Mouse (Mus musculus): Measurements from ENCODE around the gene Casd1. TPM values are rescaled to one million over a fixed set of nuclear protein-coding genes. Genes with fewer than 3 reads are reported as not detected.

Gene Casd1
- polyA plus RNA-seq, 1 experiment from 2014 or later: 46.0 TPM

- no peaks in the 10 kb centered on the region for H3K9me3 ChIP-seq
- no peak for ATAC-seq (replicated peaks)
- 72% methylated on average over 4 of the region's 4 CpGs for WGBS
- H3K27me3 ChIP-seq (replicated peaks): no peaks in the 10 kb centered on the region
- H3K36me3 ChIP-seq (replicated peaks): no peaks in the 10 kb centered on the region
- no peaks in the 10 kb centered on the region for H3K4me1 ChIP-seq
- no peak overlapping the region for H3K27ac ChIP-seq
- no peak overlapping the region for H3K4me3 ChIP-seq
- H3K9ac ChIP-seq: no peak overlapping the region
- H3K4me2 ChIP-seq: no peak overlapping the region
These were observed 12.7 kb upstream of the Casd1 start for GRCm38 (mm10) chr6:4587946-4588345.

GRCm38 (mm10) chr6:4588722-4589121, 11.9 kb upstream of the Casd1 start:
- Histone ChIP-seq H3K4me2 (no peak overlapping the region), H3K27me3 (replicated peaks) (no peaks in the 10 kb centered on the region), H3K36me3 (replicated peaks) (no peaks in the 10 kb centered on the region), H3K4me1 (no peaks in the 10 kb centered on the region), H3K27ac (no peak overlapping the region), H3K4me3 (no peak overlapping the region), H3K9me3 (no peaks in the 10 kb centered on the region), H3K9ac (no peak overlapping the region)
- 95% methylated on average over 3 of the region's 3 CpGs for WGBS
- no peak for ATAC-seq (replicated peaks)

GRCm38 (mm10) chr6:4590089-4590488, 10.6 kb upstream of the Casd1 start:
- Histone ChIP-seq H3K4me2 (no peak overlapping the region), H3K4me3 (no peak overlapping the region), H3K9ac (no peak overlapping the region), H3K27me3 (replicated peaks) (no peaks in the 10 kb centered on the region), H3K27ac (no peak overlapping the region), H3K9me3 (no peaks in the 10 kb centered on the region), H3K4me1 (no peaks in the 10 kb centered on the region), H3K36me3 (replicated peaks) (no peaks in the 10 kb centered on the region)
- 81% methylated on average over 8 of the region's 8 CpGs for WGBS
- no peak for ATAC-seq (replicated peaks)

GRCm38 (mm10) chr6:4597711-4598110, 2.9 kb upstream of the Casd1 start:
- H3K9me3 ChIP-seq: no peaks in the 10 kb centered on the region
- no peak overlapping the region for H3K4me2 ChIP-seq
- no peaks in the 10 kb centered on the region for H3K27me3 ChIP-seq (replicated peaks)
- H3K27ac ChIP-seq: no peak overlapping the region
- 41% methylated on average over 4 of the region's 4 CpGs for WGBS
- peaks cover 17% of the 10 kb centered on the region for H3K4me1 ChIP-seq
- no peak overlapping the region for H3K4me3 ChIP-seq
- no peak for ATAC-seq (replicated peaks)
- H3K36me3 ChIP-seq (replicated peaks): no peaks in the 10 kb centered on the region
- H3K9ac ChIP-seq: no peak overlapping the region

GRCm38 (mm10) chr6:4600085-4600657, 468 bp upstream of the Casd1 start:
- Histone ChIP-seq H3K27ac (peak overlapping the region; percentile 96), H3K9ac (peak overlapping the region; percentile 98; the same call in 1 of the 2 replicates), H3K27me3 (replicated peaks) (no peaks in the 10 kb centered on the region), H3K36me3 (replicated peaks) (no peaks in the 10 kb centered on the region), H3K4me1 (peaks cover 25% of the 10 kb centered on the region), H3K9me3 (no peaks in the 10 kb centered on the region), H3K4me3 (peak overlapping the region; percentile 79), H3K4me2 (peak overlapping the region; percentile 96)
- ATAC-seq (replicated peaks): peak; percentile 18; the same call in 1 of the 2 replicates
- WGBS: 32% methylated on average over 7 of the region's 7 CpGs

GRCm38 (mm10) chr6:4601297-4601931, 775 bp downstream of the Casd1 start:
- H3K9ac ChIP-seq: peak overlapping the region; percentile 98
- ATAC-seq (replicated peaks): peak; percentile 66
- H3K9me3 ChIP-seq: no peaks in the 10 kb centered on the region
- H3K4me1 ChIP-seq: peaks cover 25% of the 10 kb centered on the region
- WGBS: 3% methylated on average over 49 of the region's 58 CpGs
- peak overlapping the region; percentile 96 for H3K27ac ChIP-seq
- no peaks in the 10 kb centered on the region for H3K27me3 ChIP-seq (replicated peaks)
- peak overlapping the region; percentile 96 for H3K4me2 ChIP-seq
- peak overlapping the region; percentile 79 for H3K4me3 ChIP-seq
- no peaks in the 10 kb centered on the region for H3K36me3 ChIP-seq (replicated peaks)

GRCm38 (mm10) chr6:4602012-4602411, 1.4 kb downstream of the Casd1 start:
- H3K27me3 ChIP-seq (replicated peaks): no peaks in the 10 kb centered on the region
- peaks cover 25% of the 10 kb centered on the region for H3K4me1 ChIP-seq
- no peaks in the 10 kb centered on the region for H3K36me3 ChIP-seq (replicated peaks)
- 67% methylated on average over 5 of the region's 5 CpGs for WGBS
- H3K9me3 ChIP-seq: no peaks in the 10 kb centered on the region
- H3K27ac ChIP-seq: peak overlapping the region; percentile 96; the same call in 1 of the 2 replicates
- no peak overlapping the region for H3K9ac ChIP-seq
- peak overlapping the region; percentile 96 for H3K4me2 ChIP-seq
- peak overlapping the region; percentile 79 for H3K4me3 ChIP-seq
- no peak for ATAC-seq (replicated peaks)

- 93% methylated on average over 4 of the region's 4 CpGs for WGBS
- H3K9me3 ChIP-seq: no peaks in the 10 kb centered on the region
- H3K27ac ChIP-seq: no peak overlapping the region
- no peaks in the 10 kb centered on the region for H3K27me3 ChIP-seq (replicated peaks)
- no peak for ATAC-seq (replicated peaks)
- no peaks in the 10 kb centered on the region for H3K36me3 ChIP-seq (replicated peaks)
- H3K4me1 ChIP-seq: peaks cover 17% of the 10 kb centered on the region
- no peak overlapping the region for H3K4me3 ChIP-seq
- no peak overlapping the region for H3K4me2 ChIP-seq
- no peak overlapping the region for H3K9ac ChIP-seq
These were observed 5.8 kb downstream of the Casd1 start for GRCm38 (mm10) chr6:4606394-4606793.

- WGBS: 77% methylated on average over 4 of the region's 4 CpGs
- no peak for ATAC-seq (replicated peaks)
- Histone ChIP-seq H3K4me2 (no peak overlapping the region), H3K36me3 (replicated peaks) (0 out of 2 replicates have a peak, but pooled peaks cover 4% of the 10 kb centered on the region), H3K4me3 (no peak overlapping the region), H3K9ac (no peak overlapping the region), H3K9me3 (no peaks in the 10 kb centered on the region), H3K27me3 (replicated peaks) (no peaks in the 10 kb centered on the region), H3K4me1 (no peaks in the 10 kb centered on the region), H3K27ac (no peak overlapping the region)
These were observed 9.7 kb downstream of the Casd1 start for GRCm38 (mm10) chr6:4610216-4610896.

GRCm38 (mm10) chr6:4611853-4612252, 11.2 kb downstream of the Casd1 start:
- Histone ChIP-seq H3K27me3 (replicated peaks) (no peaks in the 10 kb centered on the region), H3K36me3 (replicated peaks) (0 out of 2 replicates have a peak, but pooled peaks cover 4% of the 10 kb centered on the region), H3K4me1 (no peaks in the 10 kb centered on the region), H3K27ac (no peak overlapping the region), H3K4me2 (no peak overlapping the region), H3K9ac (no peak overlapping the region), H3K4me3 (no peak overlapping the region), H3K9me3 (no peaks in the 10 kb centered on the region)
- ATAC-seq (replicated peaks): no peak
- WGBS: 92% methylated on average over 4 of the region's 4 CpGs

GRCm38 (mm10) chr6:4612431-4612830, 11.8 kb downstream of the Casd1 start:
- Histone ChIP-seq H3K9me3 (no peaks in the 10 kb centered on the region), H3K4me3 (no peak overlapping the region), H3K27ac (no peak overlapping the region), H3K4me1 (no peaks in the 10 kb centered on the region), H3K9ac (no peak overlapping the region), H3K36me3 (replicated peaks) (0 out of 2 replicates have a peak, but pooled peaks cover 4% of the 10 kb centered on the region), H3K4me2 (no peak overlapping the region), H3K27me3 (replicated peaks) (no peaks in the 10 kb centered on the region)
- 92% methylated on average over 7 of the region's 7 CpGs for WGBS
- ATAC-seq (replicated peaks): no peak

GRCm38 (mm10) chr6:4617911-4618310, 17.3 kb downstream of the Casd1 start:
- no peaks in the 10 kb centered on the region for H3K27me3 ChIP-seq (replicated peaks)
- no peaks in the 10 kb centered on the region for H3K9me3 ChIP-seq
- H3K4me3 ChIP-seq: no peak overlapping the region
- no peak overlapping the region for H3K4me2 ChIP-seq
- 0 out of 2 replicates have a peak, but pooled peaks cover 4% of the 10 kb centered on the region for H3K36me3 ChIP-seq (replicated peaks)
- no peak overlapping the region for H3K9ac ChIP-seq
- 92% methylated on average over 10 of the region's 10 CpGs for WGBS
- ATAC-seq (replicated peaks): no peak
- H3K27ac ChIP-seq: no peak overlapping the region
- H3K4me1 ChIP-seq: no peaks in the 10 kb centered on the region
